Mouse (Mus musculus) lung, embryonic 16.5 days (tissue): ENCODE data around the gene Paqr7. TPM values are rescaled to one million over a fixed set of nuclear protein-coding genes. Genes with fewer than 3 reads are reported as not detected.

Source experiments
- ATAC-seq: fragments of 200-750 bp; cut with Nextera tagmentation; 2 replicates; pipeline ENCODE4 v1.8.0; 2017; ENCODE audit warnings: low read depth, mild to moderate bottlenecking, moderate library complexity
- H3K27ac ChIP-seq: fragments of 300-500 bp; sonication (generic); 2 replicates; pipeline ENCODE4 v1.5.1; 2014; ENCODE audit warnings: mild to moderate bottlenecking, control low read depth, low read length
- H3K27me3 ChIP-seq: fragments of 300-500 bp; sonication (generic); 2 replicates; pipeline ENCODE4 v1.6.1; 2014; ENCODE audit warnings: low read depth, low read length, mixed read lengths; ENCODE audit not compliant: control insufficient read depth, insufficient read depth
- H3K36me3 ChIP-seq: fragments of 300-500 bp; sonication (generic); 2 replicates; pipeline ENCODE4 v1.6.1; 2014; ENCODE audit warnings: low read length; ENCODE audit not compliant: control insufficient read depth, insufficient read depth
- H3K4me1 ChIP-seq: fragments of 300-500 bp; sonication (generic); replicated peaks from 2 replicates; pipeline ENCODE4 v1.6.1; 2014; ENCODE audit warnings: low read length, mixed read lengths; ENCODE audit not compliant: control insufficient read depth, insufficient read depth
- H3K4me2 ChIP-seq: fragments of 300-500 bp; sonication (generic); 2 replicates; pipeline ENCODE4 v1.6.1; 2014; ENCODE audit warnings: low read depth, low read length, control low read depth
- H3K4me3 ChIP-seq: fragments of 300-500 bp; sonication (generic); 2 replicates; pipeline ENCODE4 v1.5.1; 2014; ENCODE audit warnings: mild to moderate bottlenecking, low read length, control low read depth
- H3K9ac ChIP-seq: fragments of 300-500 bp; sonication (generic); 2 replicates; pipeline ENCODE4 v1.6.1; 2014; ENCODE audit warnings: low read length, control low read depth
- H3K9me3 ChIP-seq: fragments of 300-500 bp; sonication (generic); 2 replicates; pipeline ENCODE4 v1.6.1; 2016; ENCODE audit warnings: low read length; ENCODE audit not compliant: control insufficient read depth
- WGBS: fragments of 180-500 bp; shearing (Covaris S2); extraction: QIAGEN DNeasy Blood & Tissue Kit; methylation state at CpG from one replicate; pipeline ENCODE4 v1.1.7; 2014; 5-methylcytosine and 5-hydroxymethylcytosine counted together
- polyA plus RNA-seq: library from polyadenylated mRNA; unstranded; fragments of >200 nt; fragmentation: Nextera tagmentation; extraction: Ambion mirVana; gene quantifications from 2 replicates; pipeline ENCODE4 v1.2.1, GENCODE M21; 2015

The Paqr7 gene
- 6.9 and 8.7 TPM in 2 replicates for polyA plus RNA-seq

GRCm38 (mm10) chr4:134496595-134497210 is at the start of gene Paqr7:
TSS of gene Paqr7 (plus strand) at chr4:134496697.
- WGBS = 5% methylated on average over 34 of the region's 35 CpGs
- Histone ChIP-seq H3K27ac (peak within 1 kb of the TSS; percentile 50), H3K9me3 (no peaks in the 10 kb centered on the region), H3K9ac (peak within 1 kb of the TSS; percentile 71), H3K36me3 (no peaks in the 10 kb centered on the region), H3K4me3 (peak within 1 kb of the TSS; percentile 59), H3K4me1 (peaks cover 25% of the 10 kb centered on the region), H3K27me3 (no peaks in the 10 kb centered on the region), H3K4me2 (peak within 1 kb of the TSS; percentile 82)
- peak; percentile 81 for ATAC-seq

DNA sequence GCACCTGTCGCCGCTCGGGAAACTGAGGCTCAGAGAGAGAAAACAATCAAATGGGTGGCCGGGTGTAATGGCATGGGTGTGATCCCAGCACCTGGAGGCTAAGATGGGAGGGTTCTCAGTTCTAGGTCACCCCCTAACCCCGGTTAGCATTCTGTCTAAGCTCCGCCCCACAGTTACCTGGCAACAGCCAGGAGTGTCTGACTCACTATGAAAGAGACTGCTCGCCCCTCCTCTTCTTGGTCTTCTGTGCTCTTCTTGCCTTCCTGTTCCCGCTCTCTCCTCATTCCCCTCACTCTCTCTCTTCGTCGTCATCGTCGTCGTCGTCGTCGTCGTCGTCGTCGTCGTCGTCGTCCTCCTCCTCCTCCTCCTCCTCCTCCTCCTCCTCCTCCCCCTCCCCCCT is 48.5 kb upstream of the Paqr7 start:
- peaks cover 13% of the 10 kb centered on the region for H3K27me3 ChIP-seq
- H3K36me3 ChIP-seq = no peaks in the 10 kb centered on the region
- H3K4me2 ChIP-seq = no peak overlapping the region
- H3K27ac ChIP-seq = no peak overlapping the region
- 31% methylated on average over 23 of the region's 23 CpGs for WGBS
- peaks cover 6% of the 10 kb centered on the region for H3K4me1 ChIP-seq
- no peak for ATAC-seq
- H3K9ac ChIP-seq = no peak overlapping the region
- H3K4me3 ChIP-seq = no peak overlapping the region
- H3K9me3 ChIP-seq = peaks cover 2% of the 10 kb centered on the region; the same call in 1 of the 2 replicates

DNA sequence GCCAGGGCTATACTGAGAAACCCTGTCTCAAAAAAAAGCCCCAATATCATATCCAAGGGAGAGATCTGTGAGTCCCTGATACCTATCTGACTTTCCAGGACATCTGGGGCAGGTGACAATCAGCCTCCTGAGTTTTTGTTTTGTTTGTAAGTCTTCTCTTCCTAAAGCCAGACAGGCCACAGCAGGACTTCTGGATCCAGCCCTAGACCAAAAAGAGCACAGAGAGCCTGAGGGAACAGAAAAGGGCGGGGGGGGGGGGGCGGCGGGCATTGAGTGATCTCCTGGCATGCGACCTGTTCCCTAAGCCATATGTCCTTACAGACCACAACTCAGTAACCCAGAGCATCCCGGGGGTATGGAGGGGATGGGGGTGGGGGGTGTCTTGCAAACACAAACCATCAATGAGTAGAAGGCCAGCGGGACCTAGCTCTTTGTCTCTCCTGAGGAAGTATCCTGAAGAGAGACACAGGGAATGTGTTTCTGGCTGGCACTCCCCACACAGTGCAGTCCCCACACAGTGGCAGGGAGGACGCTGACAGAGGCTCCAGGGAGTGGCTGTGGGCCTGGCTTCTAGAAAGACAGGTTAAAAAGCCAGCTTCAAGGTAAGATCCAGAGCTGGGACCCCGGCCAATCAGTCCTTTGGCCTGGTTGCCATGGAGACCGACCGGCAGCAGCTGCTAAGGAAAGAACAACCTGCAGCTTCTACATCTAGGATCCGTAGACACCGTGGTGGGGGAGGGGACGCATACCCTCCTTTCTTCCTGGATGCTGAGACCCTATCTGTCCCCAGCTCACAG is 46.7 kb upstream of the Paqr7 start:
- Histone ChIP-seq H3K27me3 (peaks cover 28% of the 10 kb centered on the region), H3K9me3 (no peaks in the 10 kb centered on the region), H3K36me3 (no peaks in the 10 kb centered on the region), H3K9ac (no peak overlapping the region), H3K4me3 (no peak overlapping the region), H3K27ac (no peak overlapping the region), H3K4me2 (no peak overlapping the region), H3K4me1 (peaks cover 6% of the 10 kb centered on the region)
- 40% methylated on average over 13 of the region's 13 CpGs for WGBS
- ATAC-seq = peak; percentile 56; the same call in 1 of the 2 replicates

GRCm38 (mm10) chr4:134450392-134451195 is 45.9 kb upstream of the Paqr7 start:
- 28% methylated on average over 20 of the region's 20 CpGs for WGBS
- no peaks in the 10 kb centered on the region for H3K9me3 ChIP-seq
- H3K4me1 ChIP-seq = peaks cover 6% of the 10 kb centered on the region
- H3K9ac ChIP-seq = no peak overlapping the region
- peaks cover 28% of the 10 kb centered on the region for H3K27me3 ChIP-seq
- H3K36me3 ChIP-seq = no peaks in the 10 kb centered on the region
- no peak; the same call in 1 of the 2 replicates for ATAC-seq
- no peak overlapping the region for H3K4me3 ChIP-seq
- no peak overlapping the region for H3K4me2 ChIP-seq
- H3K27ac ChIP-seq = no peak overlapping the region

GRCm38 (mm10) chr4:134451484-134451883 is 45.0 kb upstream of the Paqr7 start:
- ATAC-seq = no peak
- Histone ChIP-seq H3K4me2 (no peak overlapping the region; the same call in 1 of the 2 replicates), H3K9me3 (no peaks in the 10 kb centered on the region), H3K4me3 (no peak overlapping the region), H3K4me1 (peaks cover 6% of the 10 kb centered on the region), H3K27ac (no peak overlapping the region), H3K9ac (no peak overlapping the region), H3K27me3 (peaks cover 28% of the 10 kb centered on the region), H3K36me3 (no peaks in the 10 kb centered on the region)
- 47% methylated on average over 9 of the region's 9 CpGs for WGBS

DNA sequence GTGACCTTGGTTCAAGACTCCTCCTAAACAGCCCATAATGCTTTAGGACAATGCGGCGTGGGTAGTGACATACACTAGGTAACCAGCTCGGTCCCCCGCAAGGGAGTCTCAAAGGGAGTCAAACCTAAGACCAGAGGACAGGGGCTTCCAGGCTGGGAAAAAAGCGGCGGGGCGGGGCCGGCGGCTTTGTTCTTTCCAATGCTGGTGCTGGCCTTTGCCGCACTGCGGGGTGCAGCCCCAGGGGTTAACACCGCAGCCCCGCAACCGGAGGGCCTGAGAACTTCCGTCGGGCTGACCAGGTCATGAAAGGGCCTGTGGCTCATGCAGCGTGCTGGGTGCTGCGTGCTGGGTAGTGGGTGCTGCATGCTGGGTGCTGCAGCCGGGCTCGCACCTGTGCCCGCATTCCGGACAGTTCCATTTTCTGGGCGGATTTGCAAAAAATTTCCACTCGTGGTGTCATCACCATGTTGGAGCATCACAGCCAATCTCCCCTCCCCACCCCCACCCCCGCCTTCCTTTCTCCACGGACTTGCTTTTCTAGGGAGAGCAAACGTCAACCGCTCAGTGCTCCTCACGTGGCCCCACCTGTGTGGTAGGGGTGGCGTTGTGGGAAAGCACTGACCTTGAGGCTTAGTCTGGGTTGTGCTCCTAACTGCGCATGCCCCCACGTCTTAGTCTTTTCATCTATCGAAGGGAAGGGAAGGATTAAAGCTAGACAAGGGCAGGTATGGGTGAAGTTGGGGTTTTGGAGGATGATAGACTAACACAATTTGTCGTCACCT is 42.7 kb upstream of the Paqr7 start:
- H3K4me2 ChIP-seq = no peak overlapping the region
- H3K9me3 ChIP-seq = no peaks in the 10 kb centered on the region
- no peaks in the 10 kb centered on the region for H3K36me3 ChIP-seq
- no peak for ATAC-seq
- H3K27ac ChIP-seq = no peak overlapping the region
- 27% methylated on average over 34 of the region's 34 CpGs for WGBS
- no peak overlapping the region for H3K4me3 ChIP-seq
- H3K27me3 ChIP-seq = peaks cover 28% of the 10 kb centered on the region
- no peak overlapping the region for H3K9ac ChIP-seq
- peaks cover 6% of the 10 kb centered on the region for H3K4me1 ChIP-seq

- 0 out of 2 replicates have a peak, but pooled peaks have one; percentile 41 for ATAC-seq
- H3K4me1 ChIP-seq = peaks cover 4% of the 10 kb centered on the region
- 24% methylated on average over 6 of the region's 6 CpGs for WGBS
- no peak overlapping the region for H3K4me2 ChIP-seq
- H3K36me3 ChIP-seq = no peaks in the 10 kb centered on the region
- H3K27me3 ChIP-seq = peaks cover 27% of the 10 kb centered on the region
- H3K27ac ChIP-seq = no peak overlapping the region
- H3K9me3 ChIP-seq = no peaks in the 10 kb centered on the region
- H3K9ac ChIP-seq = no peak overlapping the region
- no peak overlapping the region for H3K4me3 ChIP-seq
Observed at GRCm38 (mm10) chr4:134455310-134455709, 41.2 kb upstream of the Paqr7 start.

DNA sequence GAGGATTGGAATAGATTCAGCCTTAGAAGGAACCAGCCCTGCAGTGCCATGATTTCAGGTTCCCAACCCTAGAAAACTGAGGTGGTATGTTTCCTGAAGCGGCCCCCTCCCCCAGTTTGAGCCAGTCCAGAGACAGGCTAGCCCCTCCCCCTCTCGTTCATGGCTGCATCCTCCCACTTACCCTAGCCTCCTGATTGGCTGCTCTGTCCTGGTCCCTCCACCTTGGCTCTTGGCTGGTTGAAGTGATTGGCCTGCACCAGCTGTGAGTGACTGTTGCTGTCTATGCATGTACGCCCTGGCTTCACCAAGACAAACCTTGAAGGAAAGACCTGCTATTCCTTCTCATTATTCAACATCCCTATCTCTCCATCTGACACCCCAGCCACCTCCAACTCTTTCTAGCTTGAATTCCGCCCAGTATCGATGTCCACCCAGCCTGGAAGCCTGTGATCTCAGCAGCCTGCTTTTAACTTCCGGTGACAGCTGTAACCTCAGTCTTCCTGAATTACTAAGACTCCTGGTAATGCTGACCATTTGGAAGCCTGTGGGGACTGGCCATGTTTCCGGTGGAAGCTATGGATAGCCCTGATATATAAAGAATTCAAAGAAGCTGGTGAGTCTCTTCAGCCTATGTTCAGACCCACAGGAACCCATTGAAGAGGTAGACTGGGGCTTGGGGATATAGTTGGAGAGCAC is 39.2 kb upstream of the Paqr7 start:
- 51% methylated on average over 7 of the region's 7 CpGs for WGBS
- no peaks in the 10 kb centered on the region for H3K4me1 ChIP-seq
- no peaks in the 10 kb centered on the region for H3K36me3 ChIP-seq
- no peak overlapping the region for H3K9ac ChIP-seq
- no peak overlapping the region for H3K4me2 ChIP-seq
- H3K27me3 ChIP-seq = peaks cover 21% of the 10 kb centered on the region
- no peak overlapping the region for H3K4me3 ChIP-seq
- no peak overlapping the region for H3K27ac ChIP-seq
- no peak for ATAC-seq
- no peaks in the 10 kb centered on the region for H3K9me3 ChIP-seq
